Mouse (Mus musculus): ENCODE data around the gene Aox3. TPM values are rescaled to one million over a fixed set of nuclear protein-coding genes. Genes with fewer than 3 reads are reported as not detected.

Gene Aox3
- polyA plus RNA-seq (2014; fragmentation: Illumina TruSeq; extraction: RNeasy Lipid Tissue Mini Kit (QIAGEN cat#74804); ENCODE audit: low read depth, low replicate concordance): 0.52 TPM

GRCm38 (mm10) chr1:58112880-58113279 is at the start of gene Aox3:
Gene Aox3 (plus strand): TSS chr1:58113130.

GRCm38 (mm10) chr1:58210203-58210602 is 97.3 kb downstream of the Aox3 start, which contains the start of gene Aox4:
Gene Aox4 (plus strand): TSS chr1:58210397.

Other genes with a start within 250 kb of the Aox3 start
- 7.1 TPM for gene Sgo2a, start 117.2 kb upstream of the Aox3 start, polyA plus RNA-seq (2014; fragmentation: Illumina TruSeq; extraction: RNeasy Lipid Tissue Mini Kit (QIAGEN cat#74804); ENCODE audit: low read depth, low replicate concordance)
- gene Kctd18, start 94.2 kb upstream of the Aox3 start, polyA plus RNA-seq (2014; fragmentation: Illumina TruSeq; extraction: RNeasy Lipid Tissue Mini Kit (QIAGEN cat#74804); ENCODE audit: low read depth, low replicate concordance): 9.3 TPM
- gene Aox1, start 83.2 kb upstream of the Aox3 start, polyA plus RNA-seq (2014; fragmentation: Illumina TruSeq; extraction: RNeasy Lipid Tissue Mini Kit (QIAGEN cat#74804); ENCODE audit: low read depth, low replicate concordance): 28.2 TPM
- gene Aox4, start 97.3 kb downstream of the Aox3 start, polyA plus RNA-seq (2014; fragmentation: Illumina TruSeq; extraction: RNeasy Lipid Tissue Mini Kit (QIAGEN cat#74804); ENCODE audit: low read depth, low replicate concordance): not detected
- not detected for gene Aox2, start 165.2 kb downstream of the Aox3 start, polyA plus RNA-seq (2014; fragmentation: Illumina TruSeq; extraction: RNeasy Lipid Tissue Mini Kit (QIAGEN cat#74804); ENCODE audit: low read depth, low replicate concordance)